8 mouse cellular contexts compared by ENCODE assay signal in the genomic region with DNA sequence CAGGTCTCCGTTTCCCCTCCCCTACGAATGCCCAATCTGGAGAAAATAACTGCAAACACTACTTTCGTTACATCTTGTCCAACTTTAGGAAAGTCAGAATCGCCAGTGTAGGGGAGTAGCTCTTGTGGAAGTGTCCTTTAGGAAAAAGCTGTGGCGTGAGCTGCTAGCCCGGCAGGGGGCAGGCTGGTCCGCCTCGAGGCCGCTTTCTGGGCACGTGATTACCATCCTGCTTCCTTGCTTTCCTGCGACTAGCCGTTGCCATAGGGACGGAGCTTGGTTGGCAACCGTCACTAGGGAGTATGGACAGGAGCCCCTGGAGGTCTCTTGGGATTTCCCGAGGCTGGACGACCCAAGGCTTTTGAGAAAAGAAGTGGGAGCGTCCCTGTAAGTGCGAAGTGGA. TPM values are rescaled to one million over a fixed set of nuclear protein-coding genes. Genes with fewer than 3 reads are reported as not detected.
DNase-seq lines count a peak whose midpoint lies in the region; TF ChIP-seq lines count a peak whose summit lies in the region.

Gene Wdr66 (plus strand): TSS at position 269 of the 400 bp plus-strand sequence.

- no peak within 1 kb of the TSS for H3K27ac ChIP-seq in hindbrain, embryonic 10.5 days

- peak within 1 kb of the TSS; percentile 37 for H3K4me3 ChIP-seq in hindbrain, embryonic 10.5 days
- no peak within 1 kb of the TSS for H3K4me3 ChIP-seq in lung, adult 2 months (replicated peaks; ENCODE audit: extremely low read depth, low read depth, low read length)

- 3% methylated on average over 18 of the region's 18 CpGs for WGBS in hindbrain, embryonic 10.5 days
- 4% methylated on average over 18 of the region's 18 CpGs for WGBS in lung, adult 2 months

- TF ChIP-seq CTCF in lung, adult 2 months (IDR thresholded peaks at IDR 0.05; ENCODE audit: insufficient read depth, low read length) = peak; percentile 68

- no peak for TF ChIP-seq POLR2A in lung, adult 2 months (IDR thresholded peaks at IDR 0.05; ENCODE audit: borderline replicate concordance, extremely low read depth, low read depth, low read length)

- peaks cover 8% of the 10 kb centered on the region for H3K4me1 ChIP-seq in hindbrain, embryonic 10.5 days (replicated peaks)
- H3K4me1 ChIP-seq in lung, adult 2 months (ENCODE audit: control insufficient read depth, insufficient read depth, low read length) = 0 out of 2 replicates have a peak, but pooled peaks cover 2% of the 10 kb centered on the region

- H3K27me3 ChIP-seq in hindbrain, embryonic 10.5 days (ENCODE audit: insufficient read depth, poor library complexity, severe bottlenecking) = peaks cover 20% of the 10 kb centered on the region

- H3K36me3 ChIP-seq in hindbrain, embryonic 10.5 days = peaks cover 22% of the 10 kb centered on the region

- DNase-seq in NIH3T3 (ENCODE audit: low read depth) = peak; percentile 86
- DNase-seq in cerebellum, postnatal 14 days = peak; percentile 93 to 96
- peak; percentile 91 to 92 for DNase-seq in frontal cortex, postnatal 10 days (ENCODE audit: low spot score in 2 of 2)
- peak; percentile 96 for DNase-seq in hindbrain, embryonic 10.5 days (ENCODE audit: low spot score)
- DNase-seq in layer of hippocampus, adult 9-10 months (ENCODE audit: low spot score) = peak; percentile 82
- DNase-seq in lung, adult 2 months = peak; percentile 61
- DNase-seq in ovary, adult 18-20 months (ENCODE audit: low spot score) = peak; percentile 78
- DNase-seq in thymus, adult 18-20 months = peak; percentile 34 to 48

- H3K9me3 ChIP-seq in hindbrain, embryonic 10.5 days = no peaks in the 10 kb centered on the region

RNA-seq across cellular contexts. Expression of gene Wdr66, which starts in this region (rescaled TPM):
- polyA plus RNA-seq in hindbrain, embryonic 10.5 days (2016; fragmentation: Nextera tagmentation; extraction: Ambion mirVana) = 7.0 and 8.1 TPM in 2 replicates
- 6.3 and 9.1 TPM in 2 replicates for polyA plus RNA-seq in lung, adult 2 months (2012; rRNA removed)

Comparison
In these comparisons a context has a peak if more than half of its experiments do, and no peak if none do; other contexts are left out.
1. DNase-seq: peak in every context shown above with its lines; median percentile 96 in hindbrain, embryonic 10.5 days; 94 in cerebellum, postnatal 14 days; 92 in frontal cortex, postnatal 10 days; 86 in NIH3T3; 82 in layer of hippocampus, adult 9-10 months; 78 in ovary, adult 18-20 months; 61 in lung, adult 2 months; 41 in thymus, adult 18-20 months.